Mouse (Mus musculus) heart, postnatal 0 days (tissue): ENCODE data around the gene Taf6.
A peak's percentile ranks its signal among the peaks of the same experiment; 100 is the strongest.

ENCODE experiments used
- CTCF ChIP-seq: IDR thresholded peaks from 2 replicates; pipeline ENCODE4 v1.5.1; 2016; ENCODE audit warnings: antibody characterized with exemption, control low read depth, low read depth
- EP300 ChIP-seq: IDR thresholded peaks from 2 replicates; pipeline ENCODE4 v1.6.1; 2016; ENCODE audit warnings: antibody characterized with exemption, low read depth

- TF ChIP-seq CTCF (peak; percentile 68), EP300 (no peak)
These were observed 49.2 kb downstream of the Taf6 start for GRCm38 (mm10) chr5:138137935-138138549.
